Mouse (Mus musculus) liver, embryonic 11.5 days (tissue): ENCODE measurements around the gene Negr1. TPM values are rescaled to one million over a fixed set of nuclear protein-coding genes. Genes with fewer than 3 reads are reported as not detected.

Experiments used
- ATAC-seq: fragments of 200-750 bp; cut with Nextera tagmentation; replicated peaks from 2 replicates; pipeline ENCODE4 v1.8.0; 2017; ENCODE audit warnings: moderate number of reproducible peaks, mild to moderate bottlenecking, moderate TSS enrichment, moderate library complexity; ENCODE audit not compliant: low FRiP score
- DNase-seq: peaks from one replicate; pipeline ENCODE4 v3.0.0-alpha.2; 2017; ENCODE audit warnings: low spot score
- H3K27ac ChIP-seq: fragments of 300-500 bp; sonication (generic); 2 replicates; pipeline ENCODE4 v1.5.1; 2014; ENCODE audit warnings: mild to moderate bottlenecking, low read depth, low read length, control low read depth
- H3K27me3 ChIP-seq: fragments of 300-500 bp; sonication (generic); replicated peaks from 2 replicates; pipeline ENCODE4 v1.6.1; 2014; ENCODE audit warnings: low read length, mixed read lengths; ENCODE audit not compliant: control insufficient read depth, insufficient read depth
- H3K36me3 ChIP-seq: fragments of 300-500 bp; sonication (generic); 2 replicates; pipeline ENCODE4 v1.6.1; 2014; ENCODE audit warnings: mild to moderate bottlenecking, low read length, moderate library complexity, mixed read lengths; ENCODE audit not compliant: control insufficient read depth, insufficient read depth
- H3K4me1 ChIP-seq: fragments of 300-500 bp; sonication (generic); replicated peaks from 2 replicates; pipeline ENCODE4 v1.6.1; 2014; ENCODE audit warnings: low read length, mixed read lengths; ENCODE audit not compliant: control insufficient read depth, insufficient read depth
- H3K4me2 ChIP-seq: fragments of 300-500 bp; sonication (generic); 2 replicates; pipeline ENCODE4 v1.6.1; 2014; ENCODE audit warnings: mild to moderate bottlenecking, control low read depth, moderate library complexity
- H3K4me3 ChIP-seq: fragments of 300-500 bp; sonication (generic); 2 replicates; pipeline ENCODE4 v1.5.1; 2014; ENCODE audit warnings: low read depth, low read length, control low read depth
- H3K9ac ChIP-seq: fragments of 300-500 bp; sonication (generic); 2 replicates; pipeline ENCODE4 v1.6.1; 2014; ENCODE audit warnings: low read depth, low read length, control low read depth
- H3K9me3 ChIP-seq: fragments of 300-500 bp; sonication (generic); 2 replicates; pipeline ENCODE4 v1.6.1; 2016; ENCODE audit warnings: low read length, inconsistent platforms, mixed read lengths; ENCODE audit not compliant: control insufficient read depth
- WGBS: fragments of 180-500 bp; shearing (Covaris S2); extraction: QIAGEN DNeasy Blood & Tissue Kit; methylation state at CpG from one replicate; pipeline ENCODE4 v1.1.7; 2014; 5-methylcytosine and 5-hydroxymethylcytosine counted together
- polyA plus RNA-seq: library from polyadenylated mRNA; unstranded; fragments of >200 nt; fragmentation: Nextera tagmentation; extraction: Ambion mirVana; gene quantifications from 2 replicates; pipeline ENCODE4 v1.2.1, GENCODE M21; 2014

The Negr1 gene
- polyA plus RNA-seq, 1 experiment from 2014 or later = 1.7 TPM

DNA sequence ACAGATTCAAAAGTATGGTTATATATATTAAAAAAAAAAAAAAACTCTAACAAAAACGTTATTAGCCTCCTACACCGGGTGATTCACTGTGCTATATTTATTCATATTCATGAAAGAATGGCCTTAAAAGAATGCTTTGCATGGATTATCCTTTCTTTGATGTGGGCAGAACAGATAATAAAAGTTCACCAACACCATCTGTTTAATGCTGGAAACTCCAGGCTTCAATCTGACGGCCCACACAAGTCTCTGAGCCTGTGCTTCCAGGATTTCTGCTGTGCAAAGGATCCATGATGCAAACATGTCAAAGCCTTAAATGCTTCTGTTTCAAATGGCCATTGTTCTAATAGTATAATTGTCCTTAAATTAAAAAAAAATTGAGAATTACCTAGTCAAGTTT, 630.4 kb downstream of the Negr1 start:
- ATAC-seq (no peak), DNase-seq (no peak)
- H3K4me3 ChIP-seq = no peak overlapping the region
- H3K36me3 ChIP-seq = no peaks in the 10 kb centered on the region
- no peak overlapping the region for H3K9ac ChIP-seq
- no peaks in the 10 kb centered on the region for H3K27me3 ChIP-seq
- no peaks in the 10 kb centered on the region for H3K9me3 ChIP-seq
- no peak overlapping the region for H3K4me2 ChIP-seq
- 74% methylated on average over 3 of the region's 3 CpGs for WGBS
- no peak overlapping the region for H3K27ac ChIP-seq
- H3K4me1 ChIP-seq = no peaks in the 10 kb centered on the region

DNA sequence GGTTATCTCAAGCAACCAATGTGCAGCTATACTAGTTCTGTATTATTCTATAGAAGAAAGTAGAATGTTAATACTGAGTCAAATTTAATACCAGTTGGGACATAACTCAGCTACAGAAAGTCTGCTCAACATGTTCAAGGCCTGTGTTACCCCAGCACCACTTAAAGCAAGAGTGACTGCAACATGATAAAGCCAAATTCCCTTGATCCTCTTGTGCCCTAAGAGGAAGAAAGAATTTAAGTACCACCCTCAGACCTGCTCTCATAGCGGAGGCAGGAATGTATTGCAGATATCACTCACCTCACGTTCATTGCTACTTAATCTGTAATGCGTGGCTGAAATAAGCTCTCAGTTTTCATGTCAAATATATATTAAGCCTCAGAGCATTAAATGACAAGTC, 631.5 kb downstream of the Negr1 start:
- no peak overlapping the region for H3K27ac ChIP-seq
- H3K4me1 ChIP-seq = no peaks in the 10 kb centered on the region
- DNase-seq (no peak), ATAC-seq (no peak)
- 72% methylated on average over 3 of the region's 3 CpGs for WGBS
- H3K4me2 ChIP-seq = no peak overlapping the region
- no peaks in the 10 kb centered on the region for H3K36me3 ChIP-seq
- no peaks in the 10 kb centered on the region for H3K9me3 ChIP-seq
- H3K9ac ChIP-seq = no peak overlapping the region
- H3K27me3 ChIP-seq = no peaks in the 10 kb centered on the region
- no peak overlapping the region for H3K4me3 ChIP-seq

DNA sequence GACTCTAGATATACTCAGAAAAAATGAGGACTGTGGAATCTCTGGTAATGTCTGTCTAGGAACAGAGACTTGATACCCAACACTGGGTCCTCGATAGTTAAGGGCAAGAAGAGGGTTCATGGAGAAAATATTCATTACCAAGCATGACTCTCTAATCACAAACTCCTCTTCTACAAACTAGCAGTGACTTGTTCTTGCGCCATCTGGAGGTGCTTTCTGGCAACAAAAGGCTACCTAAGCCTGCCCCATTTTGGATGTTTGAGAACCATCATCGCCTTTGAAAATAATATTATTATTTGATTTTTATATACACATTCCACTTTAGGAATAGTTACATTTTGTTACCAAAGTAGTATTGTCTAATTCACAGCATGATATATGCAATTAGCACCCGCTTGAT, 637.1 kb downstream of the Negr1 start:
- H3K4me2 ChIP-seq = no peak overlapping the region
- H3K4me3 ChIP-seq = no peak overlapping the region
- H3K4me1 ChIP-seq = no peaks in the 10 kb centered on the region
- H3K36me3 ChIP-seq = no peaks in the 10 kb centered on the region
- H3K27me3 ChIP-seq = no peaks in the 10 kb centered on the region
- ATAC-seq (no peak), DNase-seq (no peak)
- H3K9ac ChIP-seq = no peak overlapping the region
- H3K9me3 ChIP-seq = no peaks in the 10 kb centered on the region
- no peak overlapping the region for H3K27ac ChIP-seq
- 71% methylated on average over 4 of the region's 4 CpGs for WGBS

DNA sequence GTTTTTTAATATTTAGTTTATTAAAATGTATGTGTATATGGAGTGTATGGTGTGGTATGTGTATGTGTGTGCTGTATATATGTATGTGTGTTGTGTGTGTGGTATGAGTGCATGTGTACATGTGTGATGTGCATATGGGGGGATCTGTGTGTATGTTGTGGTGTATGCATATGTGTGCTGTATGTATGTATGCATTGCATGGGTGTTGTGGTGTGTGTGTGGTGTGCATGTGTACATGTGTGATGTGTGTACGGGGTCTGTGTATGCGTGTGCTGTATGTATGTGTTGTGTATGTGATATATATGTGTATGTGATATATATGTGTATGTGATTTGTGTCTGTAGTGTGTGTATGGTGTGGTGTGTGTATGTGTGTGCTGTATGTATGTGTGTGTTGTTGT, 640.1 kb downstream of the Negr1 start:
- 93% methylated on average over 2 of the region's 2 CpGs for WGBS
- Histone ChIP-seq H3K27ac (no peak overlapping the region), H3K4me2 (no peak overlapping the region), H3K4me1 (no peaks in the 10 kb centered on the region), H3K9ac (no peak overlapping the region), H3K36me3 (no peaks in the 10 kb centered on the region), H3K9me3 (no peaks in the 10 kb centered on the region), H3K27me3 (no peaks in the 10 kb centered on the region), H3K4me3 (no peak overlapping the region)
- DNase-seq = no peak
- ATAC-seq = peak; percentile 10; the same call in 1 of the 2 replicates

DNA sequence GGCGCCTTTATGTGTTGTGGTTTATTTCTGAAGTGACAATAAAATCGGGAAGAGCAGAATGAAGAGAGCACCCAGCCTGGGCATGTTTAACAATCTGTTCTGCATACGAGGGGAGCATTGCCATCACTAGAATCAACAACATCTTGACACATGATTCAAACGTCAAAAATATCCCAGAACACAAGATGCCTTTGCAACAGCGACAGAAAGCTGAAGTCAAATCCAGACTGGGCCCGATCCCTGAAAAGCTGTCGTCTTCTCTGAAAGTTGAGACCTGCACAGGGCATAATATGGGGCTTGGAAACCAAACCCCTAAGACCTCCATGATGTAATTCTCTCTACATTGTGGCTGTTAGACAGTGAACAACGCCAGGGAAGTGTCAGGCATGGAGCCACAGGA, 642.0 kb downstream of the Negr1 start:
- Histone ChIP-seq H3K36me3 (no peaks in the 10 kb centered on the region), H3K9ac (no peak overlapping the region), H3K4me1 (no peaks in the 10 kb centered on the region), H3K27ac (no peak overlapping the region), H3K27me3 (no peaks in the 10 kb centered on the region), H3K4me2 (no peak overlapping the region), H3K4me3 (no peak overlapping the region), H3K9me3 (no peaks in the 10 kb centered on the region)
- ATAC-seq (no peak), DNase-seq (no peak)
- 76% methylated on average over 8 of the region's 8 CpGs for WGBS

DNA sequence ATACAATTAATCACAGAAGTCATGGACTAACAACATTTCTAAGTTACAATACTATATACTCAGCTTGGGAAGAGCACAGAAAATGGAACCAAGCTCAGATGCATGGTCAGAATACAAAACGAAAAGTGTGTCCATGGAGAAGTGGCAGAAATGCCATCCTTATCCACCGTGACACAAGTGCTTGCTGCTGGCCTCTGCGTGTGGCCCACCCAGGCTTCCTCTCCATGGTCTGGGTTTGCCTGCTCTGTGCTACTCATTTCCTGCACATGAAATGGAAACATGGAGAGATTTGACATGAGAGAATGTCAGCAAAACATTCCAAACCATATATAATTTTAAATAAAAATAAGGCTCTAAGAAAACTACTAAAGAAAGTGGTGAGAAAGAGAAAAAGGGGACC, 645.2 kb downstream of the Negr1 start:
- Histone ChIP-seq H3K27me3 (no peaks in the 10 kb centered on the region), H3K27ac (no peak overlapping the region), H3K4me1 (no peaks in the 10 kb centered on the region), H3K4me2 (no peak overlapping the region), H3K36me3 (no peaks in the 10 kb centered on the region), H3K9me3 (no peaks in the 10 kb centered on the region), H3K9ac (no peak overlapping the region), H3K4me3 (no peak overlapping the region)
- WGBS = 82% methylated on average over 3 of the region's 3 CpGs
- DNase-seq = no peak
- ATAC-seq = no peak

DNA sequence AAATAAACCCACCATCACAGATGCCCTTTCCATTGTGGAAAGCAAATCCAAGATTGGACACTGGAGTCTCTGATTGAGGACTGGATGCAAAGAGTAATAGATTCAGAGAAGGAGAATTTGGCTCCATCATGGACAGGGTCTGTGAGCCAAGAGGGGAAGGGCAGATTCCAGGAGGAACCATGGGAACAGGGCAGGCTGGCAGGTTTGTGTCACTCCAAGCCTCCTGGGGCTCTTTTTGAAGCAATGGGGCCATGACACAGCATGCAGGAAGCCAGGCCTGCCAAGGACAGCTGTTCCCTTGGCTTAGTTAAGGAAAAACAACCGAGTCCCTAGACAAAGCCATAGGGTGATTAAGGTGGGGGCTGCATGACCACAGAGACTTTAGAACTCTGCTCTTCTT, 647.4 kb downstream of the Negr1 start:
- no peak for ATAC-seq
- Histone ChIP-seq H3K27me3 (no peaks in the 10 kb centered on the region), H3K27ac (no peak overlapping the region), H3K4me3 (no peak overlapping the region), H3K4me1 (no peaks in the 10 kb centered on the region), H3K4me2 (no peak overlapping the region), H3K36me3 (no peaks in the 10 kb centered on the region), H3K9me3 (no peaks in the 10 kb centered on the region), H3K9ac (no peak overlapping the region)
- DNase-seq = no peak
- WGBS = 42% methylated on average over 1 of the region's 1 CpGs

DNA sequence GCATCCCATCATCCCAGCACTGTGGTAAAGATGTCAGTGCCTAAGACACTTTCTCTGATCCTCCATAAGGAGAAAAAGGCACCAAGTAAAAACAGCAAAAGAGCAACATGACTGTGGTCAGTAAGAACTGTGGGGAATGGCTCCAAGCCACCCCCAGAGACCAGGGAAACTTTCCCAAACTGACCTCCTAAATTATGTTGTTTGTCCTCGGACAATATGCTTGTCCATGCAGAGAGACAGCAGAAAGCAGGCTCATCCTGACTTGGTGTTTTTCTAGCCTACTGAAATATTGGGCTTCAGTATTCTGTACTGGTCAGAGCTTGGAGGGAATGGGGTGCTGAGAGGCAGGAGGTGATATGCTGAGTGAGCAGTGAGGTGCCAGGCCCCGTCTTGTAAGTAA, 647.8 kb downstream of the Negr1 start:
- H3K9ac ChIP-seq = no peak overlapping the region
- no peak overlapping the region for H3K4me2 ChIP-seq
- ATAC-seq (no peak), DNase-seq (no peak)
- no peak overlapping the region for H3K4me3 ChIP-seq
- H3K9me3 ChIP-seq = no peaks in the 10 kb centered on the region
- 78% methylated on average over 2 of the region's 2 CpGs for WGBS
- H3K27ac ChIP-seq = no peak overlapping the region
- no peaks in the 10 kb centered on the region for H3K4me1 ChIP-seq
- no peaks in the 10 kb centered on the region for H3K27me3 ChIP-seq
- H3K36me3 ChIP-seq = no peaks in the 10 kb centered on the region

DNA sequence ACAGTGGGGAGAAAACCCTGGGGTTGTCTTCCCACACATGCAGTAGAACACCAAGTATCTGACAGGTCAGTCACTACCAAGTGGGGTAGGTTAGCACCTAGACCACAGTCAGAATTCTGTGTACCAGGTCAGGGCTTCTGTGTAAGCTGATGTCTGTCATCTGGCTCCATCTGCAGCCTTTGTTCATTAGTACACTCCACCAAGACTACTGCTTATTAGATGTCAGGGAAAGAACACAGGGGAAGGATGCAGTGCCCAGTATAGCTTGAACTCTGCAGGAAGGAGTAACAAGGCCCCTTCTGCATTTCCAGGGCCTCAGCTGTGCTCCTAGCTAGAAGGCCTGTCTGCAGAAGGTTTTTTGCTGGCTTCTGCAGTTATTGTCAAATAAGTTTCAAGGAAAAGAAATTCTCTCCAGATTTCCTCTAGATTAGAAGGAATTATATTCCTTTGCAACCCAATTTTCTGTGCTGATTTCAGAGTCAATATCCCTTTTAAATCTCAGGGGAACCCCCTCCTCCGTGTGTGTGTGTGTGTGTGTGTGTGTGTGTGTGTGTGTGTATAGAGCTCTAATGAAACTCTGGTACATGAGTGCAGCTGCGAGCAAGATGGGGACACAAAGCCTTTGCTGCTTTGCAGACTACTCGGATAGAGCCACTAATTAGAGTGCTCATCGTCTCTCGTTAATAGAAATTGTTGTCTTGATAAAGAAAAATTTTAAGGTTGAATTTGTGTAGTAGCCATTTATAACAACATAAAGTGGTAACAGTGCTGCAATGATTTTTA, 654.5 kb downstream of the Negr1 start:
- DNase-seq (no peak), ATAC-seq (no peak)
- Histone ChIP-seq H3K4me1 (no peaks in the 10 kb centered on the region), H3K4me2 (no peak overlapping the region), H3K27ac (no peak overlapping the region), H3K4me3 (no peak overlapping the region), H3K9ac (no peak overlapping the region), H3K9me3 (no peaks in the 10 kb centered on the region), H3K27me3 (no peaks in the 10 kb centered on the region), H3K36me3 (no peaks in the 10 kb centered on the region)
- 72% methylated on average over 5 of the region's 5 CpGs for WGBS
